Mouse (Mus musculus) granulocyte monocyte progenitor cell, adult 5-6 weeks (primary cell): ENCODE measurements around the gene Hsfy2. TPM values are rescaled to one million over a fixed set of nuclear protein-coding genes. Genes with fewer than 3 reads are reported as not detected.

ENCODE experiments used
- ATAC-seq: replicated peaks from 2 replicates; pipeline ENCODE4 v1.8.0; 2016; ENCODE audit warnings: mild to moderate bottlenecking, moderate TSS enrichment, inconsistent platforms; ENCODE audit not compliant: poor library complexity, severe bottlenecking
- total RNA-seq, 2 experiments: library from RNA; stranded (forward) in 1 of 2; stranded (reverse) in 1 of 2; fragments of 200-712, 200-1000 nt in 1 of 2; fragments of >200 nt in 1 of 2; fragmentation: Nextera tagmentation in 1 of 2; gene quantifications; 2 replicates each; pipeline ENCODE4 v1.2.3; 2014 to 2017

The Hsfy2 gene
- total RNA-seq (2014; fragmentation: Nextera tagmentation) (not detected in 2 replicates), total RNA-seq (2017) (not detected in 2 replicates)

DNA sequence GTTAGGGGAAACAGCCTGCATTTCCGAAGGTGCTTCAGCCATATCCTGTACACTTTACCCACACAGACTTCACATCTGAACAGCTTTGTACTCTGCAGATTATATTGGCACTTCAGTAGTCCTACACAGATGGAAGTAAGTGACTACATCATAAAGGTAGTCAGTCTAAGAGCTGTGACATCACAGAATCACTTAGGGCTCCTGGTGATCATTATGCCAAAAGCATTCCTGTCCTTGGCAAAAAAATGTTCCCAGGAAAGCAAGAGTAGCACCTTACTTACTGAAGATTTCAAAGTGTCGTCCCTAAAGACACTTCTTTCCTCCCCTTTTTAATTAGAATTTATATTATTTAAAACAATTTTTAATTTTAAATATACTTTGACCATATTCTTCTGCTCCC lies at the start of gene Hsfy2:
Gene Hsfy2 (minus strand): TSS at position 101 of the 400 bp plus-strand sequence.
- ATAC-seq = no peak

DNA sequence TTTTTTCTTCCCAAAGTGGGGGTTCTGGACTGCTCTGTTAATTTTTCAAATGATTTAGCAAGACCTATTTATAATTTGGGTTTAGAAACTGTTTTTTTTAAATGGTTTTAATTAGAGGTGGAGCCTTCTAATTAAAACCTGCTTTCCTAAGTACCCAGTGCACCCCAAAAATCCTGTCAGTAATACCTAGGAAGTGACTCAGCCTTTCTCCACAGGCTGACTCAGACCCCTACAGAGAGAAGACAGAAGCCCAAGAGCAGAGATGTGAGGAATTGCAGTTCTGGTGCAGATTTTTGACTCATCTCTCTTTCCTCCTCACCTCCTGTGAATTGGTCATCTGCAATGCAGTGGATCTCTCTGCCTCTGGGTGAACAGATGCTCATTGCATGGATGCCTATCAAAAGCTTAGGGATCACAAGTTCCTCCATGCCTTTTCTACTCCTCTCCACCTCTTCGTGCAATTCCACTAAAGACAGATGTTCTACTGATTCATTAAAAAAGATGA lies 47.9 kb upstream of the Hsfy2 start:
- no peak for ATAC-seq

DNA sequence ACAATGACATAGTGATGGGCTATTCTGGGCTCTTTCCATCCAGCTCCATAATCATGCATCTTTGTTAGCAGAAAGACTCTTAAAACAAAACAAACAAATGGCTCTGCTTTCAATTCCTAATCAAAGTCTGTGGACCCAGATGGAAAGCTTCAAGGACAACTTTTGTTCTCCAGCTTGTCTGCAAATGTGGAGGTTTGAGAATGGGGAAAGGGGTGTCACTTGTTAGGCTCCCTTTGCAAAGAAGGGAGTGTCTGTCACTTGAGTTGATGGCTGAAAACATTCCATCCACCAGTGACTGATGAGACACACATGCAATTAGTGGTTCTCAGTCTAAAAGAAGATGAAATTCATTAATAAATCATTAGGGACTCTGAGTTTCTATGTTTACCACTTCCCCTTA lies 47.3 kb upstream of the Hsfy2 start:
- no peak for ATAC-seq

DNA sequence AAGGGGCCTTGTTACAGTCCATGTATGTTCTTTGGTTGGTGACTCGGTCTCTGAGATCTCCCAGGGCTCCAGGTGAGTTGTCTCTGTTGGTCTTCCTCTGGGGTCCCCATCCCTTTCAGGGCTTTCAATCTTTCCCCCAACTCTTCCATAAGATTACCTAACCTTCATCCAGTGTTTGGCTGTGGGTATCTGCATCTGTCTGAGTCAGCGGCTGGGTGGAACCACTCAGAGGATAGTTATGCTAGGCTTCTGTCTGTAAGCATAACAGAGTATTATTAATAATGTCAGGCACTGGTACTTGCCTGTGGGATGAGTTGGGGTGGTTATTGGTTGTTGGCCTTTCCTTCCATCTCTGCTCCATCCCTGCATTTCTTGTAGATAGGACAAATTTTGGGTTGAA lies 44.0 kb upstream of the Hsfy2 start:
- ATAC-seq = no peak

DNA sequence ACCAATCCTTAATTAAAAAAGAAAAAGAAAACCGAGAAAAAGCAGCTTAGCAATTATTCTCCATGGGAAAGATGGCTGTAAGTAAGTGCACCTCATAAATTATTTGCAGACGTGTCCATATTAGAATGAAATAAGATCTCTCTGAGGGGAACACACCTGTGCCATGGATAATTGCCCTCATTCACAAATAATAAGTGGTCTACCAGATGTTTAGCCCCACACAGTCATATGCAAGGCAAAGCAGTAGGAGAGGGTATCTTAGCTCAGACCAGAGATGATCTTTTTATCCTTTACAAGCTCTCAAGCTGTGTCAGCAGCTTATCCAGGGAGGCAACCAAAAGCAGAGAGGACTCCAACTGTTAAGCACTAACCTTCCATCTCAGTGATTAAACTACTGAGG lies 38.0 kb upstream of the Hsfy2 start:
- no peak for ATAC-seq

DNA sequence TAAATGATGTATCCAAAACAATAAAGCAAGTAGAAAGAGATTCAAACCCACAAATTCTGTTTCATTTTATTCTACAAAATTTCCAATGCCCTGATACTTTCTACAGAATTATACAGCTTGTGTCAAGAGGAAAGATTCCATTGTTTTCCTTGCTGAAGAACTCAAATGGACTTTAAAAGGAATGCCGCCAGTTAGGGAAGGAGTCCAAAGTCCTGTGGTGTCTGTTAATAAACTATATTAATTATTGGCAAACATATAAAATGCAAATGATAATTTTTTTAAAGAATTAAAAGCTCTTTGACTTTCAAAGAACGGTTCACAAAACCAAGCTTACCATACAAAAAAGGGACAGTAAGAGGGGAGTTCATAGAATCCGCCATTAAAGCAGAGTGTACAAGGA lies 37.4 kb upstream of the Hsfy2 start:
- ATAC-seq = no peak

DNA sequence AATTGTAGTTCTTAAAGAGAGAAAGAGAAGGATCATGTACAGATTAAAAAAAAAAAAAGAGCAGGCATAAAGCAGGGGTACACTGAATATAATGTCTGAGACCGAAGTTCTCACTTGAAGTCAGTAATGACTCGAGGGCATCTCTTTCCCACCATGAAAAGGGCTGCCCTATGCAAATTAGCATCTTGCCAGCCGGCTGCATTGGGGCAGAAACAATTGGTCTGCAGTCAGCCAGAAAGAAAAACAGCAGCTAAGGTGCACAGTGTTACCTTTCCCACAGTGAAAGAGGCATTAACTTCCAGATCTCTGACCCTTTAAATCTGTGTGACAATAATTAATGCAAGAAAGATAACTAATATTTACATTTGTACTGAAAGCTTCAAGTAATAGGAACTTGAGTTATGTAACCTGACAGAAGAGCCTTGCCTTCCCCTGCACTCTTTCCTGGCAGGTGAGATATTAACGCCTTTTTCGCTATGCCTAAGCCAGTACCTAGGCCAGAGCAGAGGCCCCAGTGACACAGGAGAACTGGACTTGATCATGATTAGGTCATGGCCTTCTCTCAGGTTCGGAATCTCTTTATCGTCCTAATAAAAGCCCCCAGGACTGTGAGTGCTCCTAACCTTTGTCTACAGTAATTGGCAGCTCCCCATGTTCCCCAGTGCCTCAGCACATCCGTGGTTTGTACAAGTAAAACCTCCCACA lies 34.2 kb upstream of the Hsfy2 start:
- ATAC-seq = no peak

DNA sequence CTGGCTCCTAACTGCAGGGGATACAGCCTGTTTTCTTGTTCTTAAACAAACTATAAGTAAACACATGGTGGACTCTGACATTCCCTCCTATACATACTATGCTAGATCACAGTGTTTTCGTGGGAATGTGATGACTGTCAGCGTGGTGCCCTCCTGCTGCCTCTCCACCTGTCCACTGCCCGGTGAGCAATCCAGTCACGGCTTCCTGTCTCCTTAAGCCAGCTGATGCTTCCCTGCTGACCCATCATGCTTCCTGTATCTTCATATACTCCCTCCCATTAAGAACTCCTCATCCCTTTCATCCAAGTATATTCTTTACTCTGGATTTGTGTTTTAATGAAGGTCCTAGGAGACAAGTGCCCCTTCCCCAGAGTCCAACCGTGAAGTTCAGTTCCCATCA lies 33.3 kb upstream of the Hsfy2 start:
- ATAC-seq = no peak

DNA sequence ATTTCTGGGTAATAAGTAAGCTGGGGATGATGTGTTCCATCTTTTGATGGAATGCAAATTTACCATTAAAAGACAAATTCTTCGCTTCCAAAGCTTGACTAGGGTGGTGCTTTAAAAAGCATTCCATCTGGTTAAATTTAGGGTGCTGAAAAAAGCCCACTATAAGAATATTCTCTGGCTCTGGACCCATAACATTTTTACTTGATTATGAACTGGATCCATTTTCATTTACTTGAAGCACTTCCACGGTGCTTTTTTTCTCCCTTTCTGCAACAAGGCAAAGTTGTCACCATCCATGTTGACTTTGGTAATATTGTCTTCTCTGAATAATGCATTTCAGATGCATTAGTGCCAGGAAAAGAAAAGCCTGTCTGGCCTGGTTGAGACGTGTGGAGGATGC lies 27.4 kb upstream of the Hsfy2 start:
- ATAC-seq = no peak

DNA sequence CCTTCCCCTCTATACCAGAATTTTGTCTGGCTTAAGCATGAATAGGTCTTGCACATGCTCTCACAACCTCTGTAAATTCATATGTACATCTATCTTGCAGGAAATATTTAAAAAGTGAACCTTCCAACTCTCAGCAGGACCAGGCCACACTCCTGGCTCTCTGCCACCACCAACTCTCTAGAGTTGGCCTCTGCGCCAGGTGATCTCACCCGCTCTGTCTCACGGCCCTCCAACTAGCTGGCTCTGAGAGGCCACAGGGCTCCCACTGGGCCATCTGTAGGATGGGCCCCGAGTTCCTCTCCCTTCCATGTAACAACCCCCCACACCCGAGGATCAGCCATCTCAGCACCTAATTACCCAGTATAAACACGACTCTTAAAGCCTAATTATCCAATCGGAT lies 10.4 kb downstream of the Hsfy2 start:
- ATAC-seq = no peak

DNA sequence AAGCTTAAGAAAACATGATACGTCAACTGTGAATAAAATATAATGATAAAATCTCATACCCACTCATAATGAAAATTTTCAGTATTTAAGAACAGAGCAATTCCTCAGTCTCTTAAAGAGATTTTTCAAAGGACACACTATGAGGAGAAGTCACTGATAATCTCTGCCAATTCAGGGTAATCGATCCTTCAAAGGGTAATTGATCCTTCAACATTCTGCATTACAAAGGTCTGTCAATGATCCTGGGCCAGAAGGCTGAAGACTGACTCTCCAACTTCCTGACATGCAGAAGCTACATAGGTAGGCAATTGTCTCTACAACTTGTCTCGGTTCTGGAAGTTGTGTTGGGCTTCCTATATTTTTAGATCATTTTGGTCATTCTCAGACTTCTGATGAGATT lies 12.9 kb downstream of the Hsfy2 start:
- no peak for ATAC-seq

DNA sequence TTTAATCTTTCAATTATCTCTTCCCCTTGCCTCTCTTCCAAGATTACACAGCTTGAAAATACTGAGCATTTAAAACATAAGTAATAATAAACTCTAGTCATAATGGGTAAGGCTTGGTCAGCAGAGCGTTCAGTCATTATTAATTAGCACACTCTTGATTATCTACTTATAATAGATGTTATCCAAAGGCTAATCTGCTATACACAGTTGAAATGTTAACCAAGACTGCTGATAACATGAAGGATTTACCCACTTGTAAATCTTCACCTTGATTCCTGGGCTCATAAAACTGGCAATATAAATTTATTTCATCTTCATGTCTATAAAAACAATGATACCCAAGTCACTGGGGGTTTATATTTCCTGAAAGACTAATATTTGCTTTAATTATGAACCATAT lies 24.9 kb downstream of the Hsfy2 start:
- ATAC-seq = no peak
